Mouse (Mus musculus) right cerebral cortex, adult 2 months (tissue): ENCODE measurements at regions not wholly inside any gene's neighbourhood (a gene's known extent, or its start where the extent isn't known, plus 50 kb on each side); places are given as distances from the start of the nearest gene placed in this dataset.
A peak's percentile ranks its signal among the peaks of the same experiment; 100 is the strongest.

ENCODE experiments used
- DNase-seq, 2 experiments: peaks; one replicate each; pipeline ENCODE4 v3.0.0; 2021 to 2022; ENCODE audit warnings: low spot score in 2 of 2

DNA sequence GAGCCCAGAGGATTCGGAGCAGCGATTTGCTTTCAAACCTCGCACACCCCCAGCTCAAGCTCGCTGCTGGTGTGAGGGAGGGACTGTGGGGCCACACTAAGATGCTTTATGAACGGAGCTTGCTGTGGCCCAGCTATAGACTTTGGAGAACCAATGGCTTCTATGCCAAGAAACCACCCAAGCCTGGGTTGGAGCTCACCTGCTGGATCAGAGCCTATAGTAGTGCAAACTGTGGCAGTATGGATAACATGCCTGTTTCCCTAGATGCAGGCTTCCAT lies 142.5 kb upstream of the A230072I06Rik start:
- no peak for DNase-seq

DNA sequence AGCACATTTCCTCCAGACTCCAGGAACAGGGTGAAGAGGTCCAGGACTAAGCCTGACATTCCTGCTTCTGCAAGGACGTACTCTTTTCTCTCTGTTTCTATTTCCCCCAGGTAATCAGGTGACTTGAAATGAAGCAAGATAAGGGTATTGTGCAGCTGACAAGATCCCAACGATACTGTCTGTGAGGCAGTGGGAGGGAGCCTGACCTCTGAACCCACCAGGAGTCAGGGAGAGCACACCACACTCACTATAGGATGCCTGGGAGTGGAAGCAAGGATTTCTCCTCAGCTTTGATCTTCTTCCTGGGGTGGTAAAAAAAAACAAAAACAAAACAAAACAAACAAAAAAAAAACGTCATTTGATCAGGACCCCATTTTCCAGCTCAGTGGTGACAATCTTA lies 141.1 kb upstream of the A230072I06Rik start:
- no peak for DNase-seq

- no peak for DNase-seq
Measured at GRCm38 (mm10) chr8:12137913-12138312, 140.7 kb upstream of the A230072I06Rik start.

DNA sequence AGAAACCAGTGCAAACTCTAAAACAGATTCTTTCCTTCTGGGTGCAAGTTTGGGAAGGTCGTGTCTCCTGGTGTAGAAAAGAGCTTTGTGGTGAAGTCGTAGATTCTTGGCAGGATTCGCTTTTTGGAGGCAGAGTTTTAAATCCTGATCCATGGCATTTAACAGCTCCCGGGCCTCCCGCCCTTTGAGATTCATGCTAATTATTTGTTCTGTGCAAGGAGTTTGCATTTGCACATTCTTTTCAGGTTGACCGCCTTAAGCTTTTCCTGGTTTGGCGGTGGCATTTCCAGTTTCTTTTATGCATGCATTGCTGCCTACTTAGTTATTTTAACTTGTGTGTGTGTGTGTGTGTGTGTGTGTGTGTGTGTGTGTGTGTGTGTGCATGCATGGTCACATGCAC lies 126.9 kb upstream of the A230072I06Rik start:
- no peak for DNase-seq

DNA sequence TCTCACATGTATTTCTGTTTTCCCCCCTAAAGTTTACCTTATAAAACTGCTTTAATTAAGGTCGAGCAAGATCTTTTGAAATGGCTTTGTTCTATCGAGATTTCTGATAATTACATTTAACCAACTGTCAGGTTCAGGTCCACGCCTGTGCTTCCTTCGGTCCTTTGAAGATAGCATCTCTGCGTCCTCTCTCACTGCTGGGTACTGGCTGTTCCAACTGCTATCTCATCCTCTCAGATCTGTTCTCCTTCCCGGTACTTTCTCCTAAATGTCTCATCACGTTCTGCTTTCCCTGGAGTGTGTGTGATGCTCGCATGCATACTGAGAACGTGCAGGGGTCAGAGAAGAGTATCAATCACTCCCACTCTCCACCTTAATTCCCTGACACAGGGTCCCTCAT lies 125.8 kb upstream of the A230072I06Rik start:
- DNase-seq, result no peak

DNA sequence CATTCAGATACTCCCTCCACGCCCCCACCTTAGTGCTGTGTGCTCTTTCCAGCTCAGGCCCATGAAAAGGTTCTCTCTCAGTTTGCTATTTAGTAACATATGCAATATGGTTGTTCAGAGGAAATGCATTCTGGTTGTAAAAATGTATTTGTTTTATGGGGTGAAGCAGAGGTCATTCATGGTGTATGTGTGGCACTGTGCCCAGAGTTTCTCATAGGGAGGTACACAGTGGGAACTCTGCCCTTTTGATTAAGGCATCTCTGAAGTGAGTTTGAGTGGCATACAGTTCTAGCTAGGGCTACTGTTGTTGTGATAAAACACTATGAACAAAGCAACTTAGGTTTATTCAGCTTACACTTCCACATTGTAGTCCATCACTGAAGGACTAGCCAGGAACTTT lies 121.7 kb upstream of the A230072I06Rik start:
- no peak for DNase-seq

GRCm38 (mm10) chr8:12158188-12158587 lies 120.4 kb upstream of the A230072I06Rik start:
- no peak for DNase-seq

- peak; percentile 24 to 31 for DNase-seq
Measured at GRCm38 (mm10) chr8:12162921-12163705, 115.5 kb upstream of the A230072I06Rik start.

GRCm38 (mm10) chr8:12165487-12166152 lies 113.0 kb upstream of the A230072I06Rik start:
- DNase-seq, result peak; percentile 31 to 50

DNA sequence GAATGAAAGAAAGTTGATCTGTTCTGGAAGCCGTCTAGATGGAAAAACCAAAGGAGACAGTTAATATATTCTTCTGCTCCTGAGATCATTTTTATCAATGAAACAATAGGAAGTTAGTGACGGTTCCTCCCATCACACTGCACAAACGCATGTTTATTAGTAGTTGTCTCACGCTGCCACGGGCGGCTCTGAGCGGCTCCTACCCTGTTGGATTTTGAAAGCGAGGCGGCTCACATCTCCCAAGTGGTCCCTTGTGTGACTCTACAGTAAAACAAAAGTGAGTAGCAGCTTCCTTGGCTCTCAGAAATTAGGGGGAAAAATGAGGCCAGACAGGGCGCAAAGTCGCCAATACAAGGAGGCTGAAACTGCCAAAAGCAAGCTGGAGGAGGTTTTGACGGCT lies 106.8 kb upstream of the A230072I06Rik start:
- no peak for DNase-seq

- no peak for DNase-seq
Measured at GRCm38 (mm10) chr8:12175496-12175895, 103.1 kb upstream of the A230072I06Rik start.

DNA sequence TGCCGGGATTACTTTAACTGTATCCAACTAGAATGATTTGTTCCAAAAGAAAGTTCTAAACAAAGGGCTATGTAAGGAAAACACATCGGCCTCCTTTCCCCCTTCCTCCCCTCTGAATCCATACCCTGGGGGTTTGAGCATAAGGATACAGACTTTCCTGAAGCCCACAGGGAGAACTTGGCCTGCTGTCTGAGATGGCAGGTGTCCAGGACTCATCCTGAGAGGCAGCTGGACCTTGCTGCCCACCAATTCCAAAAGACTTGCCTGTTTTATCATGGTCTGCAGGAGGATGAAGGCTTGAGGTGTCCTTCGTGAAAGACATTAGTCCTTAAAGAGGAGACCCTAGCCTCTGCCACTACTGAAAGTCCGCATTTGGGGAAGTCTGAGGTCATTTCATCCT lies 94.0 kb upstream of the A230072I06Rik start:
- no peak for DNase-seq

DNA sequence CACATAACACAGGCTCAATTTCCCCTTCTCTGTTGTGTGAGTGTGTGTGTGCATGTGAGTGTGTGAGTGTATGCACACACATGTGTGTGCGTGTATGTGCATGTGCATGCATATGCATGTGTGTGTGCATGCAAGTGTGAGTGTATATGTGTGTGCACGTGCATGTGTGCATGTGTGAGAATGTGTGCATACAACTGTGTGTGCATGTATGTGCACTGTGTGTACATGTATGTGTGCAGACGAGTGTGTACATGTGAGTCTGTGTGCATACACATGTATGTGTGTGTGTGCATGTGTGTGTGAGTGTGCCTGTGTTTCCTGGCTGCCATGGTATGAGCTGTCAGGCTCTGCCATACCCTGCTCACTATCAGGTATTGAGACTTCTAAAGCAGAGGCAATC lies 91.3 kb upstream of the A230072I06Rik start:
- no peak for DNase-seq

- DNase-seq, result no peak
Measured at GRCm38 (mm10) chr8:12188451-12188850, 90.2 kb upstream of the A230072I06Rik start.

- no peak for DNase-seq
Measured at GRCm38 (mm10) chr8:12188960-12189359, 89.7 kb upstream of the A230072I06Rik start.

DNA sequence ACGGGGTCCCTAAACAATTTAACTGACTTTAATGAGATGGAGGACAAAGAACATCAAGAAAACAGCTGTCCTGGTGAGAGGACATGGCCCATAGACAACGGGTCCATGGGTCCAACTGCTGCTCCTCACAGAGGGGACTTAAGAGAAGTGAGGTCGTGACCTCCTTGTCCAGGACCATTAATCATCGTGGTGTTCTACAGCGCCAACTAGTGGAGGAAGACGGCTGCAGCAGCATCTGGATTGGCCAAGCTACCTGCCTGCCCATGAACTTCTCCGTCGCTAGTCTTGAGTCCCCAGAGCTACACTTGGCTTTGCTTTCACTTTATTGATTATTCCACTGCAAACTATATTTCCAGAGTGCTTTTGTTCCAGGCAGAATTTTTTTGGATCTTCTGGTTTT lies 86.6 kb upstream of the A230072I06Rik start:
- DNase-seq, result no peak

DNA sequence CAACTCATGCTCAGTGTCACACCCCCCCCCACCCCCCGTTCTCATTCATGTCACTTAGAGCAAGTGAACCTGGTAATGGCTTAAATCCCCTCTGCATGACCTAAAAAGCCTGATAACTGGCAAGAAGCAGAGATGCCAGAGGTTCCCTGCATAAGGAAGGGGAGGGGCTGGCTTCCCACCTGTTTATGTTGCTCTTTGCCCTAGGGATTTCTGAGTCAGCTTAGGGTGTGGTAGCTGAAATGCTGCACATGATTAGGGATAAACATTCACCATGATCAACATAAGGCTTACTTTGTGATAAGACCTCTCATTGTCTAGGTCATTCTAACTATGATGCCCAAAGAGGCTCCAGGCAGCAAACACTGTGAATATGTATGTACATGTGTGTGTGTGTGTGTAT lies 72.7 kb upstream of the A230072I06Rik start:
- DNase-seq, result no peak

GRCm38 (mm10) chr8:12207412-12207811 lies 71.2 kb upstream of the A230072I06Rik start:
- DNase-seq, result no peak

DNA sequence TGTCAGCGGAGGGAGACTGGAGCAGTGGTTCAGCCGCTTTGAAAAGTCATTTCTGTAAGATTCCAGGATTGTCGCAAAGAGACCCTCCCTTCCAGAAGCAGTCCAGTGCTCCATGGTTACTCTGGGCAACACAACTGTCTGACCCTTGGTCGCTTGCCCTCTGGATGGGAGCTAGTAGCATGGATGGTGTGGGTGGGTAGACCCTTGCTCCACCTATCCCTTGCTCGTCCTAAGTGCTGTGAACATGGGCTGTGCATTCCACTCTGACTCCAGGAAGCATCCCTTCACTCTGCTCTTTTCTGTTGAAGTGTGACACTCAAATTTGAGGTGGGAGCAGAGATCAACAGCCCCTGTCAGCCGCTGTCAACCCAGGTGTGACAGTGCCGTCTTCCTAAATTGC lies 64.8 kb upstream of the A230072I06Rik start:
- DNase-seq, result no peak

DNA sequence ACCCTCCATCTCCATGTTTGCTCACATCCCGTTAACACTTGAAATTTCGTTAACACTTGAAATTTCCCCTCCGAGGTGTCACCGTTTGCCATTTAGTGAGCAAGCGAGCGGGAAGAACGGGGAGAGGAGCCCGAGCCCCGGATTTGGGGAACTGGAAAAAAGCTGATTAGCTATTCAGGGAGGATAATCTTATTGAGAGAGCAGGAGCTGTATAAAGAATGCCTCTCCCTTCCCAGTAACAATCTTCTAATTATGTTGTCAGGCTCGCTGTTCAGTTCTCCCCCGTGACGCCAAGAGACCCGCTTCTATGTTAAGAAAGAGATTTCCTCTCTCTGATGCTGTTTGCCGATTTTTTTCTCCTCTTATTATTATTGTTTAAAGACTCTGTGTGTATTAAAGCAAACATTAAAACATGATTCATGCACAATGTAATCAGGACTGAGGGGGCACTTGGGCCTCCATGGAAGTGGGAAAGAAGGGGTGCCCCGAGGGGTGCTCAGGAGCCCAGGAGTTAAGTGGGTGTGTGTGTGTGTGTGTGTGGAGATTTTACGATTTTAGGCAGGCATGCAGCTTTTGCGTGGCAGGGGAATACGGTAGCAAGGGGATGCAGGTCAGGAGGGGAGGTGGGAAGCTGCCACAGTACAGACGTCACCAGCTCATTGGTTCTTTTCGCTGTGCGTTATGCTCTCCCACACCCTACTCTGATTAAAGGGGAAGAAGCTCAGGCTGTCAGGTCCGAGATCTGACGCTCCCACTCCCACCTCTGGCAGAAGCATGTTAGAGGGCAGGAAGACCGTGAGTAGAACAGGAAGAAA lies 64.2 kb upstream of the A230072I06Rik start:
- peak in 1 of 2 experiments; percentile 5 for DNase-seq

DNA sequence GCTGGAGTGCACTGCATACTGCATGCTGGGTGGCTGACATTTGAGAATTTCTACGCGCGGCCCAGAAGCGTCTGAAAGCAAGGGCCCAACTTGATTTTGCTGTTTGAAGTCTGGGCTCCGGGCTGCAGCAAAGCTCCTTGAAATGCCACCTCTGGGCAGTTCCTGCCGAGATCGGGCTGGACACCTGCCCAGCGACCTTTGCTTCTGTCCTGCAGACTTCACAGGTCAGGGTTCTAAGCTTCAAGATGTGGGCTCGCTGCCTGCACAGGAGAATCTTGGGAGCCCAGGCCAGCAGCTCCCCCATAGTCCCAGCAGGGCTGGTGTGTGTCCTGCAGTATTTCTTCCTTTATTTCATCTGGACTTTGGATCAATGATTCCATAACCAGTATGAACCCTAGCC lies 57.1 kb upstream of the A230072I06Rik start:
- DNase-seq, result no peak

DNA sequence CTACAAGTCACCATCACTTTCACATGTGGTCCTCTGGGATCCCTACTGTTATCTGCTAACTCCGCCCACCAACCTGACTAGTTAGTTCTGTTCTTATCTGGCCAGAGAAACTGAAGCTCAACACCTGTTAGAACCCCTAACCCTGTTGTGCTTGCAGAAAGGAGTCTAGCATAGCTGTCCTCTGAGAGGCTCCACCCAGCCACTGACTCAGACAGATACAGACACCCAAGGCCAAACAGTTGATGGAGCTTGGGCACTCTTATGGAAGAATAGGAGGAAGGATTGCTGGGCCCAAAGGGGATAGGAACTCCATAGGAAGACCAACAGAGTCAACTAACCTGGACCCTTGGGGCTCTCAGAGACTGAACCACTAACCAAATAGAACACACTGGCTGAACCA lies 55.2 kb upstream of the A230072I06Rik start:
- no peak for DNase-seq
